8 mouse cellular contexts compared by ENCODE assay signal in genomic region chr7:79130385-79130784, GRCm38 (mm10). TPM values are rescaled to one million over a fixed set of nuclear protein-coding genes. Genes with fewer than 3 reads are reported as not detected.
DNase-seq lines count a peak whose midpoint lies in the region; ATAC-seq lines count a peak whose summit lies in the region.

No protein-coding gene starts in this region.

- intact Hi-C loops in heart, postnatal 10 days (cut with DNase I): no loop called here

- H3K27me3 ChIP-seq in heart, embryonic 12.5 days (replicated peaks): peaks cover 8% of the 10 kb centered on the region; the same call in 1 of the 2 replicates
- H3K27me3 ChIP-seq in embryonic facial prominence, embryonic 10.5 days (replicated peaks; ENCODE audit: low read depth, poor library complexity, severe bottlenecking): peaks cover 35% of the 10 kb centered on the region
- H3K27me3 ChIP-seq in hindbrain, embryonic 13.5 days: peaks cover 29% of the 10 kb centered on the region
- peaks cover 39% of the 10 kb centered on the region for H3K27me3 ChIP-seq in midbrain, embryonic 10.5 days (ENCODE audit: low read depth, poor library complexity, severe bottlenecking)

- no peak for ATAC-seq in heart, embryonic 12.5 days (ENCODE audit: insufficient number of reproducible peaks, low FRiP score)
- no peak for ATAC-seq in hindbrain, embryonic 13.5 days (ENCODE audit: low FRiP score)
- ATAC-seq in CD4-positive, CD25-positive, alpha-beta regulatory T cell, adult 4 months: no peak

- no peak overlapping the region for H3K27ac ChIP-seq in heart, embryonic 12.5 days (ENCODE audit: poor library complexity, severe bottlenecking)
- H3K27ac ChIP-seq in embryonic facial prominence, embryonic 10.5 days (replicated peaks): peak overlapping the region; percentile 61; the same call in 1 of the 2 replicates
- H3K27ac ChIP-seq in hindbrain, embryonic 13.5 days: no peak overlapping the region
- H3K27ac ChIP-seq in midbrain, embryonic 10.5 days (replicated peaks): peak overlapping the region; percentile 46; the same call in 1 of the 2 replicates

- H3K4me3 ChIP-seq in heart, embryonic 12.5 days: peak overlapping the region; percentile 41
- H3K4me3 ChIP-seq in embryonic facial prominence, embryonic 10.5 days: peak overlapping the region; percentile 46
- H3K4me3 ChIP-seq in hindbrain, embryonic 13.5 days: peak overlapping the region; percentile 28
- peak overlapping the region; percentile 43 for H3K4me3 ChIP-seq in midbrain, embryonic 10.5 days

- 13% methylated on average over 13 of the region's 13 CpGs for WGBS in heart, embryonic 12.5 days
- WGBS in embryonic facial prominence, embryonic 10.5 days: 17% methylated on average over 13 of the region's 13 CpGs
- WGBS in hindbrain, embryonic 13.5 days: 20% methylated on average over 13 of the region's 13 CpGs
- 18% methylated on average over 13 of the region's 13 CpGs for WGBS in midbrain, embryonic 10.5 days

- 0 out of 2 replicates have a peak overlapping the region, but pooled peaks have one; percentile 49 for H3K9ac ChIP-seq in heart, embryonic 12.5 days
- 0 out of 2 replicates have a peak overlapping the region, but pooled peaks have one; percentile 24 for H3K9ac ChIP-seq in hindbrain, embryonic 13.5 days

- DNase-seq in heart, postnatal 10 days: no peak
- DNase-seq in embryonic facial prominence, embryonic 10.5 days (ENCODE audit: low spot score): peak; percentile 36
- no peak for DNase-seq in midbrain, embryonic 10.5 days (ENCODE audit: low spot score)
- no peak for DNase-seq in left cerebral cortex, adult 11 months (ENCODE audit: low spot score)
- DNase-seq in thymus, postnatal 0 days (ENCODE audit: low spot score): no peak

- peak overlapping the region; percentile 67 for H3K4me2 ChIP-seq in heart, embryonic 12.5 days
- peak overlapping the region; percentile 51 for H3K4me2 ChIP-seq in hindbrain, embryonic 13.5 days

- no peaks in the 10 kb centered on the region for H3K9me3 ChIP-seq in heart, embryonic 12.5 days (replicated peaks)
- H3K9me3 ChIP-seq in embryonic facial prominence, embryonic 10.5 days: no peaks in the 10 kb centered on the region
- H3K9me3 ChIP-seq in hindbrain, embryonic 13.5 days: no peaks in the 10 kb centered on the region
- H3K9me3 ChIP-seq in midbrain, embryonic 10.5 days (replicated peaks): no peaks in the 10 kb centered on the region

- H3K4me1 ChIP-seq in heart, embryonic 12.5 days (replicated peaks): peaks cover 56% of the 10 kb centered on the region
- H3K4me1 ChIP-seq in embryonic facial prominence, embryonic 10.5 days: peaks cover 62% of the 10 kb centered on the region
- peaks cover 21% of the 10 kb centered on the region for H3K4me1 ChIP-seq in hindbrain, embryonic 13.5 days (replicated peaks)
- H3K4me1 ChIP-seq in midbrain, embryonic 10.5 days: peaks cover 51% of the 10 kb centered on the region

- H3K36me3 ChIP-seq in heart, embryonic 12.5 days: peaks cover 19% of the 10 kb centered on the region
- peaks cover 27% of the 10 kb centered on the region for H3K36me3 ChIP-seq in embryonic facial prominence, embryonic 10.5 days (replicated peaks)
- H3K36me3 ChIP-seq in hindbrain, embryonic 13.5 days: peaks cover 9% of the 10 kb centered on the region; the same call in 1 of the 2 replicates
- H3K36me3 ChIP-seq in midbrain, embryonic 10.5 days: peaks cover 17% of the 10 kb centered on the region

RNA-seq across cellular contexts. Expression of gene Hapln3, which starts 0.4 kb away (rescaled TPM):
- polyA plus RNA-seq in heart, embryonic 12.5 days (2016; fragmentation: Nextera tagmentation; extraction: Ambion mirVana): 1.5 and 2.4 TPM in 2 replicates
- 1 to 10 TPM in 1 of 2 experiments, under 1 TPM in 1; 0.69 to 1.4 TPM for total RNA-seq in heart, postnatal 10 days (2021)
- 2.3 TPM in 2 replicates for polyA plus RNA-seq in embryonic facial prominence, embryonic 10.5 days (2016; fragmentation: Nextera tagmentation; extraction: Ambion mirVana)
- 1.6 and 2.2 TPM in 2 replicates for polyA plus RNA-seq in hindbrain, embryonic 13.5 days (2015; fragmentation: Nextera tagmentation; extraction: Ambion mirVana)
- 2.7 and 3.2 TPM in 2 replicates for polyA plus RNA-seq in midbrain, embryonic 10.5 days (2016; fragmentation: Nextera tagmentation; extraction: Ambion mirVana)
- polyA plus RNA-seq in CD4-positive, CD25-positive, alpha-beta regulatory T cell, adult 4 months (2017; shearing (Covaris generic)): not detected
- 0.27 and 0.31 TPM in 2 replicates for polyA plus RNA-seq in thymus, postnatal 0 days (2015; fragmentation: Nextera tagmentation; extraction: Ambion mirVana)

RNA-seq across cellular contexts. Expression of gene Mfge8, which starts 18.5 kb away (rescaled TPM):
- polyA plus RNA-seq in heart, embryonic 12.5 days (2016; fragmentation: Nextera tagmentation; extraction: Ambion mirVana): 263 and 264 TPM in 2 replicates
- total RNA-seq in heart, postnatal 10 days (2021): 100 to 1,000 TPM; 197 to 202 TPM
- 131 and 134 TPM in 2 replicates for polyA plus RNA-seq in embryonic facial prominence, embryonic 10.5 days (2016; fragmentation: Nextera tagmentation; extraction: Ambion mirVana)
- polyA plus RNA-seq in hindbrain, embryonic 13.5 days (2015; fragmentation: Nextera tagmentation; extraction: Ambion mirVana): 86.5 and 97.8 TPM in 2 replicates
- 94.9 and 98.1 TPM in 2 replicates for polyA plus RNA-seq in midbrain, embryonic 10.5 days (2016; fragmentation: Nextera tagmentation; extraction: Ambion mirVana)
- polyA plus RNA-seq in CD4-positive, CD25-positive, alpha-beta regulatory T cell, adult 4 months (2017; shearing (Covaris generic)): 10 to 100 TPM; 17.4 to 29.5 TPM
- 93.0 and 104 TPM in 2 replicates for polyA plus RNA-seq in thymus, postnatal 0 days (2015; fragmentation: Nextera tagmentation; extraction: Ambion mirVana)

Comparison
In these comparisons a context has a peak if more than half of its experiments do, and no peak if none do; other contexts are left out.
1. H3K27ac ChIP-seq: peak in embryonic facial prominence, embryonic 10.5 days (single experiment) and midbrain, embryonic 10.5 days (single experiment); none in heart, embryonic 12.5 days (single experiment) and hindbrain, embryonic 13.5 days (single experiment).
2. Peak in every context shown above with its lines, with median percentiles within 50 percentile points of each other: H3K4me3 ChIP-seq.